Mouse (Mus musculus): ENCODE measurements around the gene Kpna2. TPM values are rescaled to one million over a fixed set of nuclear protein-coding genes. Genes with fewer than 3 reads are reported as not detected.

Gene Kpna2
- polyA plus RNA-seq, 1 experiment = not detected

- no peak overlapping the region for H3K4me3 ChIP-seq (ENCODE audit: insufficient read depth, low read depth, low read length)
- no peak for TF ChIP-seq CTCF (IDR thresholded peaks at IDR 0.05; ENCODE audit: insufficient read depth, low read depth, low read length)
- no peak for TF ChIP-seq POLR2A (IDR thresholded peaks at IDR 0.05; ENCODE audit: insufficient read depth, low read depth, low read length)
- 89% methylated on average over 8 of the region's 8 CpGs for WGBS
- H3K4me1 ChIP-seq (ENCODE audit: control insufficient read depth, insufficient read depth, low read length) = no peaks in the 10 kb centered on the region
- no peak overlapping the region for H3K27ac ChIP-seq (ENCODE audit: insufficient read depth, low read depth, low read length)
These were observed 23.7 kb downstream of the Kpna2 start for GRCm38 (mm10) chr11:106975419-106976177.

GRCm38 (mm10) chr11:106974440-106974839 lies 24.9 kb downstream of the Kpna2 start:
- Histone ChIP-seq H3K27ac (ENCODE audit: insufficient read depth, low read depth, low read length) (no peak overlapping the region), H3K4me3 (ENCODE audit: insufficient read depth, low read depth, low read length) (no peak overlapping the region), H3K4me1 (ENCODE audit: control insufficient read depth, insufficient read depth, low read length) (no peaks in the 10 kb centered on the region)
- TF ChIP-seq POLR2A (IDR thresholded peaks at IDR 0.05; ENCODE audit: insufficient read depth, low read depth, low read length) (no peak), CTCF (IDR thresholded peaks at IDR 0.05; ENCODE audit: insufficient read depth, low read depth, low read length) (no peak)
- 87% methylated on average over 2 of the region's 2 CpGs for WGBS

- no peak overlapping the region for H3K4me3 ChIP-seq (ENCODE audit: insufficient read depth, low read depth, low read length)
- no peak overlapping the region for H3K27ac ChIP-seq (ENCODE audit: insufficient read depth, low read depth, low read length)
- 91% methylated on average over 5 of the region's 5 CpGs for WGBS
- H3K4me1 ChIP-seq (ENCODE audit: control insufficient read depth, insufficient read depth, low read length) = no peaks in the 10 kb centered on the region
- TF ChIP-seq POLR2A (IDR thresholded peaks at IDR 0.05; ENCODE audit: insufficient read depth, low read depth, low read length) = no peak
- no peak for TF ChIP-seq CTCF (IDR thresholded peaks at IDR 0.05; ENCODE audit: insufficient read depth, low read depth, low read length)
These were observed 26.3 kb downstream of the Kpna2 start for GRCm38 (mm10) chr11:106973016-106973415.

GRCm38 (mm10) chr11:106969798-106970197 lies 29.5 kb downstream of the Kpna2 start:
- Histone ChIP-seq H3K4me1 (ENCODE audit: control insufficient read depth, insufficient read depth, low read length) (no peaks in the 10 kb centered on the region), H3K27ac (ENCODE audit: insufficient read depth, low read depth, low read length) (no peak overlapping the region), H3K4me3 (ENCODE audit: insufficient read depth, low read depth, low read length) (no peak overlapping the region)
- WGBS = 96% methylated on average over 8 of the region's 8 CpGs
- no peak for TF ChIP-seq POLR2A (IDR thresholded peaks at IDR 0.05; ENCODE audit: insufficient read depth, low read depth, low read length)
- no peak for TF ChIP-seq CTCF (IDR thresholded peaks at IDR 0.05; ENCODE audit: insufficient read depth, low read depth, low read length)

GRCm38 (mm10) chr11:106967630-106968029 lies 31.7 kb downstream of the Kpna2 start:
- no peak for TF ChIP-seq POLR2A (IDR thresholded peaks at IDR 0.05; ENCODE audit: insufficient read depth, low read depth, low read length)
- no peak for TF ChIP-seq CTCF (IDR thresholded peaks at IDR 0.05; ENCODE audit: insufficient read depth, low read depth, low read length)
- H3K4me1 ChIP-seq (ENCODE audit: control insufficient read depth, insufficient read depth, low read length) = no peaks in the 10 kb centered on the region
- H3K27ac ChIP-seq (ENCODE audit: insufficient read depth, low read depth, low read length) = no peak overlapping the region
- 74% methylated on average over 10 of the region's 10 CpGs for WGBS
- H3K4me3 ChIP-seq (ENCODE audit: insufficient read depth, low read depth, low read length) = no peak overlapping the region

GRCm38 (mm10) chr11:106965881-106966280 lies 33.5 kb downstream of the Kpna2 start:
- Histone ChIP-seq H3K27ac (ENCODE audit: insufficient read depth, low read depth, low read length) (no peak overlapping the region), H3K4me1 (ENCODE audit: control insufficient read depth, insufficient read depth, low read length) (no peaks in the 10 kb centered on the region), H3K4me3 (ENCODE audit: insufficient read depth, low read depth, low read length) (no peak overlapping the region)
- TF ChIP-seq CTCF (IDR thresholded peaks at IDR 0.05; ENCODE audit: insufficient read depth, low read depth, low read length) (no peak), POLR2A (IDR thresholded peaks at IDR 0.05; ENCODE audit: insufficient read depth, low read depth, low read length) (no peak)
- WGBS = 92% methylated on average over 4 of the region's 4 CpGs

GRCm38 (mm10) chr11:106962310-106962709 lies 37.0 kb downstream of the Kpna2 start:
- H3K4me1 ChIP-seq (ENCODE audit: control insufficient read depth, insufficient read depth, low read length) = no peaks in the 10 kb centered on the region
- H3K27ac ChIP-seq (ENCODE audit: insufficient read depth, low read depth, low read length) = no peak overlapping the region
- TF ChIP-seq POLR2A (IDR thresholded peaks at IDR 0.05; ENCODE audit: insufficient read depth, low read depth, low read length) (no peak), CTCF (IDR thresholded peaks at IDR 0.05; ENCODE audit: insufficient read depth, low read depth, low read length) (no peak)
- H3K4me3 ChIP-seq (ENCODE audit: insufficient read depth, low read depth, low read length) = no peak overlapping the region
- WGBS = 91% methylated on average over 9 of the region's 9 CpGs

- H3K27ac ChIP-seq (ENCODE audit: insufficient read depth, low read depth, low read length) = no peak overlapping the region
- 87% methylated on average over 13 of the region's 13 CpGs for WGBS
- H3K4me1 ChIP-seq (ENCODE audit: control insufficient read depth, insufficient read depth, low read length) = no peaks in the 10 kb centered on the region
- TF ChIP-seq CTCF (IDR thresholded peaks at IDR 0.05; ENCODE audit: insufficient read depth, low read depth, low read length) (no peak), POLR2A (IDR thresholded peaks at IDR 0.05; ENCODE audit: insufficient read depth, low read depth, low read length) (no peak)
- H3K4me3 ChIP-seq (ENCODE audit: insufficient read depth, low read depth, low read length) = no peak overlapping the region
These were observed 37.8 kb downstream of the Kpna2 start for GRCm38 (mm10) chr11:106961471-106962081.

- 90% methylated on average over 5 of the region's 5 CpGs for WGBS
- TF ChIP-seq CTCF (IDR thresholded peaks at IDR 0.05; ENCODE audit: insufficient read depth, low read depth, low read length) (no peak), POLR2A (IDR thresholded peaks at IDR 0.05; ENCODE audit: insufficient read depth, low read depth, low read length) (no peak)
- H3K4me3 ChIP-seq (ENCODE audit: insufficient read depth, low read depth, low read length) = no peak overlapping the region
- H3K4me1 ChIP-seq (ENCODE audit: control insufficient read depth, insufficient read depth, low read length) = no peaks in the 10 kb centered on the region
- no peak overlapping the region for H3K27ac ChIP-seq (ENCODE audit: insufficient read depth, low read depth, low read length)
These were observed 40.2 kb downstream of the Kpna2 start for GRCm38 (mm10) chr11:106959121-106959520.

All from olfactory bulb, adult 2 months (tissue).